Mouse (Mus musculus) lung, postnatal 0 days (tissue): ENCODE measurements at regions not wholly inside any gene's neighbourhood (a gene's known extent, or its start where the extent isn't known, plus 50 kb on each side); places are given as distances from the start of the nearest gene placed in this dataset.

ENCODE experiments used
- ATAC-seq: fragments of 200-750 bp; cut with Nextera tagmentation; 2 replicates; pipeline ENCODE4 v1.8.0; 2017; ENCODE audit warnings: moderate library complexity
- DNase-seq: peaks from one replicate; pipeline ENCODE4 v3.0.0-alpha.2; 2016; ENCODE audit warnings: low spot score
- H3K27ac ChIP-seq: fragments of 300-500 bp; sonication (generic); 2 replicates; pipeline ENCODE4 v1.5.1; 2014; ENCODE audit warnings: antibody characterized with exemption, mild to moderate bottlenecking, low read length, mixed read lengths
- H3K27me3 ChIP-seq: fragments of 300-500 bp; sonication (generic); replicated peaks from 2 replicates; pipeline ENCODE4 v1.6.1; 2014; ENCODE audit warnings: low read length, mixed read lengths; ENCODE audit not compliant: insufficient read depth
- H3K36me3 ChIP-seq: fragments of 300-500 bp; sonication (generic); 2 replicates; pipeline ENCODE4 v1.6.1; 2014; ENCODE audit warnings: low read length, mixed read lengths; ENCODE audit not compliant: insufficient read depth
- H3K4me1 ChIP-seq: fragments of 300-500 bp; sonication (generic); 2 replicates; pipeline ENCODE4 v1.6.1; 2014; ENCODE audit warnings: antibody characterized with exemption, low read depth, low read length, mixed read lengths; ENCODE audit not compliant: insufficient read depth
- H3K4me2 ChIP-seq: fragments of 300-500 bp; sonication (generic); replicated peaks from 2 replicates; pipeline ENCODE4 v1.6.1; 2014; ENCODE audit warnings: low read depth, mild to moderate bottlenecking, low read length, moderate library complexity, mixed read lengths
- H3K4me3 ChIP-seq: fragments of 300-500 bp; sonication (generic); 2 replicates; pipeline ENCODE4 v1.5.1; 2014; ENCODE audit warnings: low read depth, low read length
- H3K9ac ChIP-seq: fragments of 300-500 bp; sonication (generic); replicated peaks from 2 replicates; pipeline ENCODE4 v1.6.1; 2014; ENCODE audit warnings: low read depth, mild to moderate bottlenecking
- H3K9me3 ChIP-seq: fragments of 300-500 bp; sonication (generic); 2 replicates; pipeline ENCODE4 v1.6.1; 2016; ENCODE audit warnings: low read length, mixed read lengths
- CTCF ChIP-seq: IDR thresholded peaks from 2 replicates; pipeline ENCODE4 v1.5.1; 2016; ENCODE audit warnings: antibody characterized with exemption, mild to moderate bottlenecking
- EP300 ChIP-seq: IDR thresholded peaks from 2 replicates; pipeline ENCODE4 v1.6.1; 2016; ENCODE audit warnings: antibody characterized with exemption, mild to moderate bottlenecking, control low read depth
- WGBS: fragments of 180-500 bp; shearing (Covaris S2); extraction: QIAGEN DNeasy Blood & Tissue Kit; methylation state at CpG from one replicate; pipeline ENCODE4 v1.1.7; 2014; 5-methylcytosine and 5-hydroxymethylcytosine counted together

DNA sequence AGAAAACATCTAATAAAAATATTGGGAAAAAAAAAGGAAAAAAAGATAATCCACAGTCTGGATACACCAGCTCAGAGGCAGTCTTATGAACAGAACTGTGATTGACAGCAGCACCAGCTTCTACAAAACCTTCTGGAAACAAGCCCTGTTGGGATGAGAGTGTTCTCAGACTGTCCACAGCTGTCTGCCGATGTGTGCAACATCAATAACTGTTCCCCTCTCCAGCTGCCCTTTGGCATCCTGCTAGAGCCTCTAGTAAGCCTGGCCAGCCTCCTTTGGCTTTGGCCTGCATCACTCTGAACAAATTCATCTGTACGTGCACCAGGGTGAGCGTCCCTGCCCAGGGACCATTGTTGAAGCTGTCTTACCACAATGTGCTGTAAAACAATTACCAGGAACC lies 137.0 kb upstream of the Irs2 start:
- no peaks in the 10 kb centered on the region for H3K4me1 ChIP-seq
- no peak overlapping the region for H3K27ac ChIP-seq
- H3K4me2 ChIP-seq, result no peak overlapping the region
- H3K9ac ChIP-seq, result no peak overlapping the region
- WGBS, result 64% methylated on average over 3 of the region's 3 CpGs
- H3K36me3 ChIP-seq, result no peaks in the 10 kb centered on the region
- no peaks in the 10 kb centered on the region for H3K27me3 ChIP-seq
- no peak for TF ChIP-seq CTCF
- TF ChIP-seq EP300, result no peak
- no peak overlapping the region for H3K4me3 ChIP-seq
- no peak for DNase-seq
- ATAC-seq, result no peak
- H3K9me3 ChIP-seq, result no peaks in the 10 kb centered on the region

DNA sequence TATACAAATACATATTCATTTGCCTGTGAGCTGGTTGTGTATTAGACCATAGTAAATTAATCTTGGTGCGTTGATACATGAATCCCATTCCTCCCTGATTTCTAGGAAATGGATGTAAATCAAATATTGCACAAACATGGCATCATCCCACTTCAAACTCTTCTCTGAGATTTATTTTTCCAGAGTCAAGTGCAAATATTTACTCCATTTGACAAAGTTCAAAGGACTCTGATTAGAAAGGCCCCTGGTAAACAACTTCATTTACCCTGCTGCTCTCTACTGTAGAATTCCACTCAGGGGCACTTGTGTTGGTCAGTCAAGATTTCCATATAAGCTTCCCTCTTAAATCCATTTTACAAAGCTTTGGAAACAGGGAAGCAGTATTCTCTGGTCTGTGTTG lies 132.3 kb upstream of the Irs2 start:
- Histone ChIP-seq H3K36me3 (no peaks in the 10 kb centered on the region), H3K9me3 (no peaks in the 10 kb centered on the region), H3K4me2 (no peak overlapping the region), H3K4me1 (no peaks in the 10 kb centered on the region), H3K9ac (no peak overlapping the region), H3K27ac (no peak overlapping the region), H3K27me3 (no peaks in the 10 kb centered on the region), H3K4me3 (no peak overlapping the region)
- TF ChIP-seq EP300 (no peak), CTCF (no peak)
- DNase-seq (no peak), ATAC-seq (no peak)
- 74% methylated on average over 1 of the region's 1 CpGs for WGBS

DNA sequence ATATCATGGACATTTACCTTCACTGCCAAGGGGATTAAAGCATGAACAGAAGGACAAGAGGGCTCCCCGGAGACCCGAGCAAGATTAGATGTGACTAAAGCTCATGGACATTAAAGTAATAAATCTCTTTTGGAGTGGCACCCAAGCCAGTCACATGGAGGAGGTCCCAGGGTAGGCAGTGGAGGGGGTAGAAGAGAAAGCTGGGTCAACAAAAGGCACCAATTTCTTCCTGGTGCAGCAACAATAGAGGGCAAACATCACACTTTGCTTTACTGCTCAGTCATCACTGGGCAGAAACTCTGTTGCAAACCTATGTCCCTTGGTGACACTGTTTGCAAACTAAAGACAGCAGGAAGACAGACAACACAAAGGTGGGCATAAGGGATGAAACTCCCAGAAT lies 131.0 kb upstream of the Irs2 start:
- Histone ChIP-seq H3K9me3 (no peaks in the 10 kb centered on the region), H3K9ac (no peak overlapping the region), H3K27ac (no peak overlapping the region), H3K27me3 (no peaks in the 10 kb centered on the region), H3K36me3 (no peaks in the 10 kb centered on the region), H3K4me2 (no peak overlapping the region), H3K4me3 (no peak overlapping the region), H3K4me1 (no peaks in the 10 kb centered on the region)
- ATAC-seq, result no peak
- DNase-seq, result no peak
- no peak for TF ChIP-seq EP300
- WGBS, result 63% methylated on average over 2 of the region's 2 CpGs

DNA sequence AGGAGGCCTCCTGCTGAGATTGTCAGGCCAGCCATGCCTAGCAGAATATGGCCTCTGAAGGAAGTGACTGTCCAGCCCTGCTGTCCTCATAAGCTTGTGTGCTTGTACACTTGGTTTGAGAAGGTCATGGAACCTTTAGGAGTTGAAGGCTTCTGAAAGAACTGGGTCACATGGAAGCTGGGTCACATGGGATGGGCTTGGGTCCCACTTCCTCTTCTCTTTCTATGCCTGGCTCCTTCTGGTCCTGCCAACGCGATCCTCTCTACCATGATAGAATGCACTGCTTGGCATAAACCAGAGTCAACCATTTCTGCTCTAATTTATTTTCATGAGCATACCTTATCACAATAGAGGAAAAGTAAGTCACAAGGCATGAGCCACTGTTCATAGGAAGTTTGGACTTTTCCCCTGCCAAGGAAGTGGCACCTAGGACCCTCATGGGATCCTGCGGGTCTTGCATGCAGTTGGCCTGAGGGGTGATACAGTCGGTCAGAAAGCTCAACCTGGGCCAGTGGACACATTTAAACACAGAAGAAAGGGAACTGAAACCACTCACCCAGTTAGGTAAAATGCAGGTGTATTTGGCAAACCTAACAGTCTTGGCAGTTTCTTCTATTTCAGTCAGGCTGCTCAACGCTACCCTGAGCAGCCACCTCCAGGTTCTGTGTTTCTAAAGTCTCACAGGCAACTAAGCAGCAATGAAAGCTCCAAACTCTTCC lies 130.2 kb upstream of the Irs2 start:
- 88% methylated on average over 5 of the region's 5 CpGs for WGBS

DNA sequence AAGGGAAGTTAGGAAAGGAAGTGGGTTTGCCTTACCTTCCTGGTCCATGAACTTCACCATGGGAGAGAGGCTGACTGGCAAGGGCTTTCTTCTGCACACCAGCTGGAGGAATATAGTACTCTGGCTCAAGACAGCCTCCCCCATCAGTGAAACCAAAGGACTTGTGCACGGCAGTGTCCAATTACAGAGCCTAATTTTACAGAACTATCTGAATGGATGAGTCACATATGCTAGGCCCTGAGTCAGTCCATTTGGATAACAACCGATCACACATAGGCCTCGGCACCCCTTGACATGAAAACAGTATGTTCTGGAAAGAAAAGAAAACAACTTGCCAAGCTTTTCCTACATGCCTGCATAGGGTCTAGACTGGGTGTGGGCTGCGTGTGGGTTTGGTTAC lies 128.3 kb upstream of the Irs2 start:
- H3K36me3 ChIP-seq, result no peaks in the 10 kb centered on the region
- H3K27me3 ChIP-seq, result no peaks in the 10 kb centered on the region
- no peaks in the 10 kb centered on the region for H3K9me3 ChIP-seq
- 73% methylated on average over 4 of the region's 4 CpGs for WGBS
- H3K27ac ChIP-seq, result no peak overlapping the region
- ATAC-seq (peak; percentile 72), DNase-seq (peak; percentile 20)
- TF ChIP-seq CTCF (no peak), EP300 (no peak)
- H3K4me3 ChIP-seq, result no peak overlapping the region
- no peak overlapping the region for H3K9ac ChIP-seq
- no peak overlapping the region for H3K4me2 ChIP-seq
- no peaks in the 10 kb centered on the region for H3K4me1 ChIP-seq

More for the DNA sequence above, 130.2 kb upstream of the Irs2 start:
- no peaks in the 10 kb centered on the region for H3K27me3 ChIP-seq
- no peak overlapping the region for H3K4me3 ChIP-seq
- no peak overlapping the region for H3K4me2 ChIP-seq
- no peak for DNase-seq
- TF ChIP-seq EP300, result no peak
- TF ChIP-seq CTCF, result no peak
- no peaks in the 10 kb centered on the region for H3K36me3 ChIP-seq
- H3K9ac ChIP-seq, result no peak overlapping the region
- H3K27ac ChIP-seq, result no peak overlapping the region
- no peaks in the 10 kb centered on the region for H3K9me3 ChIP-seq
- no peak for ATAC-seq
- no peaks in the 10 kb centered on the region for H3K4me1 ChIP-seq

DNA sequence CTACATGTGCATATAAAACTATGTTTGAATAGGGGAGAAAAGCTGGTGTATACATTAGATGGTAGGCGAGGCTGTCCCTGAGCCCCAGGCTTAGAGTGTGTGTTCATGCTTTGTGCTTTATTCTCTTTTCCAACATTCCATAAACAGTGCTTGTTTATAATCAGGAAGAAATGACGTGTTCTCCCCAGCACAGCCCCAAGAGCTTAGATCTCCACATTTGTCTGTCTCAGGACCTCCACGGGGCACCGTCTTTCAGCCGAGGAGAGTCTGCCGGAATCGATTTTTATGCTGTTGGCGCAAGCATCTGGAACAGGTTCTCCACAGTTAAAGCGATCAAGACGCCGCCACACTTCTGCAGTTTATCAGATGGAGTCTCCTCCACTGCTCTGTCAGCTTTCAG lies 126.9 kb upstream of the Irs2 start:
- ATAC-seq (peak; percentile 52), DNase-seq (peak; percentile 32)
- no peaks in the 10 kb centered on the region for H3K4me1 ChIP-seq
- no peak overlapping the region for H3K27ac ChIP-seq
- no peaks in the 10 kb centered on the region for H3K27me3 ChIP-seq
- H3K9me3 ChIP-seq, result no peaks in the 10 kb centered on the region
- TF ChIP-seq EP300, result no peak
- TF ChIP-seq CTCF, result no peak
- WGBS, result 65% methylated on average over 11 of the region's 11 CpGs
- no peak overlapping the region for H3K4me2 ChIP-seq
- H3K9ac ChIP-seq, result no peak overlapping the region
- no peak overlapping the region for H3K4me3 ChIP-seq
- no peaks in the 10 kb centered on the region for H3K36me3 ChIP-seq

DNA sequence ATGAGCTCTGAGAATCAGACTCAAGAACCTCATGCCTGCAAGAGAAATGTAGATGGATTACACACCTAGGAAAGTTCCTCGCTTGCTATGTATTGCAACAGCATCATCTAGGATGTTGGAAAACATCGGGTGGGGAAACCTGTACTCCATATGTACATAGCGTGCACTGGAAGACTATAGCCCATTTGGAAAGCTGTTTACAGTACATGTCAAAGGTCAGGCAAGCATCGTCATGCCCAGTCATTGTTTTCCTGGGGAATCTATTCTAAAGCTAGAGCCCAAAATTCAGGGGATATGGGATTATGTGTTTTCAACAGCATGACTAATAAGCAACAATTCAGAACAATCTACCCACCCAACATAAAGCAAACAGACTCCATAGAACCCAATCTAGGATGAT lies 126.3 kb upstream of the Irs2 start:
- ATAC-seq, result no peak
- 71% methylated on average over 4 of the region's 4 CpGs for WGBS

More for the DNA sequence above, 126.3 kb upstream of the Irs2 start:
- Histone ChIP-seq H3K4me2 (no peak overlapping the region), H3K4me1 (no peaks in the 10 kb centered on the region), H3K9me3 (no peaks in the 10 kb centered on the region), H3K27me3 (no peaks in the 10 kb centered on the region), H3K4me3 (no peak overlapping the region), H3K36me3 (no peaks in the 10 kb centered on the region), H3K27ac (no peak overlapping the region), H3K9ac (no peak overlapping the region)
- TF ChIP-seq CTCF, result no peak
- TF ChIP-seq EP300, result no peak
- DNase-seq, result no peak
